Mouse (Mus musculus) cerebellum, adult 2 months (tissue): Measurements from ENCODE around the gene Ank3. TPM values are rescaled to one million over a fixed set of nuclear protein-coding genes. Genes with fewer than 3 reads are reported as not detected.

Source experiments
- DNase-seq, 2 experiments: peaks; one replicate each; pipeline ENCODE4 v3.0.0; 2021
- H3K27ac ChIP-seq: fragments of 200-500 bp; 2 replicates; pipeline ENCODE4 v1.5.1; 2012; ENCODE audit warnings: low read length, control low read depth, inconsistent platforms; ENCODE audit not compliant: insufficient read depth
- H3K27me3 ChIP-seq: fragments of 200-500 bp; 2 replicates; pipeline ENCODE4 v1.6.1; 2012; ENCODE audit warnings: inconsistent platforms, mild to moderate bottlenecking, low read length, moderate library complexity; ENCODE audit not compliant: control insufficient read depth, insufficient read depth
- H3K4me1 ChIP-seq: fragments of 200-500 bp; 2 replicates; pipeline ENCODE4 v1.6.1; 2011; ENCODE audit warnings: low read length; ENCODE audit not compliant: control insufficient read depth, insufficient read depth
- H3K4me3 ChIP-seq: fragments of 200-500 bp; replicated peaks from 2 replicates; pipeline ENCODE3; 2011; ENCODE audit warnings: mild to moderate bottlenecking, low read depth, low read length, control low read depth; ENCODE audit not compliant: insufficient read depth
- CTCF ChIP-seq: fragments of 200-500 bp; IDR thresholded peaks from 2 replicates; pipeline ENCODE4 v1.5.1; 2011; ENCODE audit warnings: low read depth, mild to moderate bottlenecking, control low read depth, low read length, moderate library complexity, borderline replicate concordance; ENCODE audit not compliant: insufficient read depth
- POLR2A ChIP-seq: fragments of 200-500 bp; IDR thresholded peaks from 2 replicates; pipeline ENCODE4 v1.6.1; 2011; ENCODE audit warnings: low read length, control low read depth, borderline replicate concordance; ENCODE audit not compliant: insufficient read depth
- WGBS: fragments of 180-500 bp; shearing (Covaris S2); methylation state at CpG from one replicate; pipeline ENCODE4 v1.1.7; 2018; 5-methylcytosine and 5-hydroxymethylcytosine counted together
- polyA plus RNA-seq: library from polyadenylated mRNA; depleted of rRNA; stranded (reverse); fragments of >200 nt; gene quantifications from 2 replicates; pipeline ENCODE4 v1.2.3, GENCODE M21; 2012

The Ank3 gene
- polyA plus RNA-seq, 1 experiment, result 239 TPM

GRCm38 (mm10) chr10:69424051-69424450 is 25.5 kb downstream of the Ank3 start:
- no peak overlapping the region for H3K4me3 ChIP-seq
- no peak for DNase-seq
- no peaks in the 10 kb centered on the region for H3K4me1 ChIP-seq
- no peak overlapping the region for H3K27ac ChIP-seq
- H3K27me3 ChIP-seq, result no peaks in the 10 kb centered on the region; the same call in 1 of the 2 replicates
- WGBS, result 93% methylated on average over 3 of the region's 3 CpGs
- no peak for TF ChIP-seq POLR2A
- TF ChIP-seq CTCF, result no peak

- no peak for DNase-seq
- H3K4me1 ChIP-seq, result no peaks in the 10 kb centered on the region
Observed at GRCm38 (mm10) chr10:69430138-69430537, 31.6 kb downstream of the Ank3 start.

GRCm38 (mm10) chr10:69431101-69431500 is 32.5 kb downstream of the Ank3 start:
- no peak overlapping the region for H3K27ac ChIP-seq
- no peaks in the 10 kb centered on the region; the same call in 1 of the 2 replicates for H3K27me3 ChIP-seq
- no peaks in the 10 kb centered on the region for H3K4me1 ChIP-seq
- TF ChIP-seq POLR2A, result no peak
- no peak for TF ChIP-seq CTCF
- WGBS, result 33% methylated on average over 7 of the region's 7 CpGs
- no peak overlapping the region for H3K4me3 ChIP-seq
- DNase-seq, result no peak

More at GRCm38 (mm10) chr10:69430138-69430537, 31.6 kb downstream of the Ank3 start:
- 93% methylated on average over 4 of the region's 4 CpGs for WGBS
- Histone ChIP-seq H3K27me3 (no peaks in the 10 kb centered on the region; the same call in 1 of the 2 replicates), H3K27ac (no peak overlapping the region), H3K4me3 (no peak overlapping the region)
- TF ChIP-seq POLR2A (no peak), CTCF (no peak)

GRCm38 (mm10) chr10:69435213-69435612 is 36.6 kb downstream of the Ank3 start:
- WGBS, result 77% methylated on average over 6 of the region's 6 CpGs
- no peak for DNase-seq
- no peak overlapping the region for H3K4me3 ChIP-seq
- no peaks in the 10 kb centered on the region for H3K4me1 ChIP-seq
- 0 out of 2 replicates have a peak overlapping the region, but pooled peaks have one; percentile 6 for H3K27ac ChIP-seq
- H3K27me3 ChIP-seq, result no peaks in the 10 kb centered on the region
- no peak for TF ChIP-seq POLR2A
- no peak for TF ChIP-seq CTCF

- Histone ChIP-seq H3K27ac (no peak overlapping the region), H3K27me3 (no peaks in the 10 kb centered on the region), H3K4me3 (no peak overlapping the region), H3K4me1 (no peaks in the 10 kb centered on the region)
- no peak for TF ChIP-seq POLR2A
- no peak for TF ChIP-seq CTCF
- WGBS, result 74% methylated on average over 8 of the region's 8 CpGs
- no peak for DNase-seq
Observed at GRCm38 (mm10) chr10:69439449-69439848, 40.9 kb downstream of the Ank3 start.

- DNase-seq, result no peak
- Histone ChIP-seq H3K4me3 (no peak overlapping the region), H3K27ac (no peak overlapping the region), H3K4me1 (no peaks in the 10 kb centered on the region), H3K27me3 (no peaks in the 10 kb centered on the region)
- no peak for TF ChIP-seq CTCF
- no peak for TF ChIP-seq POLR2A
- whole genome bisulfite sequencing, result 78% methylated on average over 5 of the region's 5 CpGs
Observed at GRCm38 (mm10) chr10:69444546-69444945, 46.0 kb downstream of the Ank3 start.

- Histone ChIP-seq H3K4me1 (no peaks in the 10 kb centered on the region), H3K27ac (no peak overlapping the region), H3K4me3 (no peak overlapping the region), H3K27me3 (no peaks in the 10 kb centered on the region)
- WGBS, result 79% methylated on average over 7 of the region's 7 CpGs
- DNase-seq, result no peak
- no peak for TF ChIP-seq POLR2A
- no peak for TF ChIP-seq CTCF
Observed at GRCm38 (mm10) chr10:69445951-69446350, 47.4 kb downstream of the Ank3 start.

- no peaks in the 10 kb centered on the region for H3K27me3 ChIP-seq
- H3K27ac ChIP-seq, result no peak overlapping the region
- H3K4me1 ChIP-seq, result no peaks in the 10 kb centered on the region
- H3K4me3 ChIP-seq, result no peak overlapping the region
- TF ChIP-seq CTCF (no peak), POLR2A (no peak)
- DNase-seq, result no peak
- WGBS, result 81% methylated on average over 5 of the region's 5 CpGs
Observed at GRCm38 (mm10) chr10:69446566-69446965, 48.0 kb downstream of the Ank3 start.
